Mouse (Mus musculus): ENCODE measurements around the gene Snu13.

- TF ChIP-seq CTCF (IDR thresholded peaks at IDR 0.05; ENCODE audit: low read depth, low read length) (peak; percentile 71), POLR2A (IDR thresholded peaks at IDR 0.05; ENCODE audit: insufficient read depth, low read length) (no peak), EP300 (IDR thresholded peaks at IDR 0.05; ENCODE audit: insufficient read depth, low read depth, low read length) (no peak)
Measured at GRCm38 (mm10) chr15:82065511-82065910, 18.1 kb upstream of the Snu13 start.
